Mouse (Mus musculus): ENCODE results near the gene Lrrtm4.

DNA sequence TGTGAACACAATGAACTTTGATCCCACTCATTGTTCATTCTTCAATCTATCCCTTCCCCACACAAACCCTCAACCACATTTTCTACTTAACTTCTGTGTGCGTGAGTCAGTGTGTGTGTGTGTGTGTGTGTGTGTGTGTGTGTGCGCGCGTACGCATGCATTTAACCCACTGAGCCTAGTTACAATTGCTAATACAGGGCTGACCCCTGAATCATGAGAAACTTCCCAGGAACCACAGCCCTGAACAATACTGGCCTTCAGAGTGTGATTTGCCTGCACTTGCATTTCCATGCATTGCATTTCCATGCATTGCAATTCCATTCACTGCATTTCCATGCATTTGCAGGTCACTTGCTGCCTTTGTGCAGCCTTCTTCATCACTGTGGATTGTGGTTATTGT lies 701.8 kb downstream of the Lrrtm4 start:
- TF ChIP-seq CTCF (IDR thresholded peaks at IDR 0.05; ENCODE audit: low read depth), result no peak
- no peak for TF ChIP-seq EP300 (IDR thresholded peaks at IDR 0.05; ENCODE audit: low read depth)
